Mouse (Mus musculus): ENCODE data around the gene Zfp600. TPM values are rescaled to one million over a fixed set of nuclear protein-coding genes. Genes with fewer than 3 reads are reported as not detected.

The Zfp600 gene
- total RNA-seq (2023), result not detected

GRCm38 (mm10) chr4:146156524-146156923 is at the start of gene Zfp600:
Gene Zfp600 (plus strand): TSS chr4:146156824.

Other genes with a start within 250 kb of the Zfp600 start
- 2.2 TPM for gene Zfp987, start 59.5 kb upstream of the Zfp600 start, total RNA-seq (2023)

Data from CD4-positive naive resting alpha-beta T cell, adult 57 days (primary cell).